Mouse (Mus musculus) olfactory bulb, adult 2 months (tissue): ENCODE measurements around the gene Olfr851. TPM values are rescaled to one million over a fixed set of nuclear protein-coding genes. Genes with fewer than 3 reads are reported as not detected.

Experiments
- H3K27ac ChIP-seq: fragments of 200-500 bp; 2 replicates; pipeline ENCODE4 v1.5.1; 2012; ENCODE audit warnings: low read depth, low read length; ENCODE audit not compliant: insufficient read depth
- H3K4me1 ChIP-seq: fragments of 200-500 bp; 2 replicates; pipeline ENCODE4 v1.6.1; 2012; ENCODE audit warnings: low read length; ENCODE audit not compliant: control insufficient read depth, insufficient read depth
- H3K4me3 ChIP-seq: fragments of 200-500 bp; 2 replicates; pipeline ENCODE4 v1.5.1; 2012; ENCODE audit warnings: mild to moderate bottlenecking, low read depth, low read length, moderate library complexity; ENCODE audit not compliant: insufficient read depth
- CTCF ChIP-seq: fragments of 200-500 bp; IDR thresholded peaks from 2 replicates; pipeline ENCODE4 v1.5.1; 2012; ENCODE audit warnings: low read depth, mild to moderate bottlenecking, low read length, moderate library complexity; ENCODE audit not compliant: insufficient read depth
- POLR2A ChIP-seq: fragments of 200-500 bp; IDR thresholded peaks from 2 replicates; pipeline ENCODE4 v1.6.1; 2012; ENCODE audit warnings: mild to moderate bottlenecking, low read depth, low read length, moderate library complexity; ENCODE audit not compliant: insufficient read depth
- WGBS: fragments of 180-500 bp; shearing (Covaris S2); methylation state at CpG from one replicate; pipeline ENCODE4 v1.1.7; 2018; 5-methylcytosine and 5-hydroxymethylcytosine counted together
- polyA plus RNA-seq: library from polyadenylated mRNA; stranded (reverse); fragments of >200 nt; gene quantifications from 2 replicates; pipeline ENCODE4 v1.2.4, GENCODE M21; 2012; ENCODE audit warnings: low replicate concordance; ENCODE audit not compliant: missing spikeins, insufficient read depth, insufficient read length

The Olfr851 gene
- polyA plus RNA-seq, result not detected in 2 replicates

GRCm38 (mm10) chr9:19492995-19493394 lies at the start of gene Olfr851:
Olfr851 (plus strand) TSS chr9:19493295.
- Histone ChIP-seq H3K4me1 (no peaks in the 10 kb centered on the region), H3K4me3 (no peak within 1 kb of the TSS), H3K27ac (no peak within 1 kb of the TSS)
- TF ChIP-seq POLR2A, result no peak
- no peak for TF ChIP-seq CTCF

DNA sequence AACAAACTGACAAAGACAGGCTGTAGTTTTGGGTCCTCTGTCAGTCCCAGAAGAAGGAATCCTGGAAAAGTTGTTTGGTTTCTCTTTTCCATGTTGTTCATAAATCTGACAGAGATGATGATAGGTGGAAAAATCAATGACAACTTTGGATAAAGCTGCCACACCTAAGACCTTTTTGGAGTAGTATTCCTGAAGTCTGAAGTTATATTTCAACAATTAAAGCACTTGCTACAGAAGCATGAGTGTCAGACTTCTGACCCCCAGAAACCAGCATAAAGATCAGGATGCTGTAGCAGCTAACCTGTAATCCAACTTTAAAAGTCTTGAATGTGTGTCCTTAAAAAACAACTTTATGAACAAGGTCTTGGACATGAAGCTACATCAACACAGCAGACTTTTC lies 14.9 kb upstream of the Olfr851 start, which contains the start of gene Olfr850:
Gene Olfr850 (minus strand): TSS at position 101 of the 400 bp plus-strand sequence.
- no peak for TF ChIP-seq CTCF
- TF ChIP-seq POLR2A, result no peak
- H3K4me1 ChIP-seq, result no peaks in the 10 kb centered on the region
- H3K27ac ChIP-seq, result no peak within 1 kb of the TSS
- H3K4me3 ChIP-seq, result no peak within 1 kb of the TSS

GRCm38 (mm10) chr9:19540976-19541375 lies 47.9 kb downstream of the Olfr851 start, which contains the start of gene Olfr853:
Olfr853 (minus strand) TSS chr9:19541076.
- Histone ChIP-seq H3K27ac (no peak within 1 kb of the TSS), H3K4me3 (no peak within 1 kb of the TSS), H3K4me1 (no peaks in the 10 kb centered on the region)
- TF ChIP-seq CTCF, result no peak
- no peak for TF ChIP-seq POLR2A
- 85% methylated on average over 1 of the region's 1 CpGs for WGBS

Other genes with a start within 250 kb of the Olfr851 start
- not detected in 2 replicates for gene Olfr843, start 241.3 kb upstream of the Olfr851 start, polyA plus RNA-seq
- not detected in 2 replicates for gene Olfr844, start 176.9 kb upstream of the Olfr851 start, polyA plus RNA-seq
- gene Olfr845, start 156.8 kb upstream of the Olfr851 start, polyA plus RNA-seq, result not detected in 2 replicates
- not detected in 2 replicates for gene Olfr846, start 129.3 kb upstream of the Olfr851 start, polyA plus RNA-seq
- not detected in 2 replicates for gene Olfr847, start 114.6 kb upstream of the Olfr851 start, polyA plus RNA-seq
- not detected in 2 replicates for gene Olfr849, start 53.0 kb upstream of the Olfr851 start, polyA plus RNA-seq
- not detected in 2 replicates for gene Olfr850, start 15.0 kb upstream of the Olfr851 start, polyA plus RNA-seq
- not detected in 2 replicates for gene Olfr853, start 47.8 kb downstream of the Olfr851 start, polyA plus RNA-seq
- gene Olfr854, start 74.1 kb downstream of the Olfr851 start, polyA plus RNA-seq, result not detected in 2 replicates
- not detected in 2 replicates for gene Olfr855, start 89.3 kb downstream of the Olfr851 start, polyA plus RNA-seq
- not detected in 2 replicates for gene Zfp317, start 128.8 kb downstream of the Olfr851 start, polyA plus RNA-seq
- gene Olfr857, start 216.1 kb downstream of the Olfr851 start, polyA plus RNA-seq, result not detected in 2 replicates